Mouse (Mus musculus) liver, embryonic 13.5 days (tissue): ENCODE measurements around the gene Ntm. TPM values are rescaled to one million over a fixed set of nuclear protein-coding genes. Genes with fewer than 3 reads are reported as not detected.
A peak's percentile ranks its signal among the peaks of the same experiment; 100 is the strongest.

Experiments
- ATAC-seq: fragments of 200-750 bp; cut with Nextera tagmentation; 2 replicates; pipeline ENCODE4 v1.8.0; 2017; ENCODE audit warnings: low read depth, mild to moderate bottlenecking, moderate number of reproducible peaks, moderate library complexity
- DNase-seq: peaks from one replicate; pipeline ENCODE4 v3.0.0; 2022
- H3K27ac ChIP-seq: fragments of 300-500 bp; sonication (generic); 2 replicates; pipeline ENCODE4 v1.5.1; 2015; ENCODE audit warnings: moderate library complexity, mild to moderate bottlenecking, inconsistent platforms
- H3K27me3 ChIP-seq: fragments of 300-500 bp; sonication (generic); 2 replicates; pipeline ENCODE4 v1.6.1; 2015; ENCODE audit warnings: mild to moderate bottlenecking, inconsistent platforms
- H3K36me3 ChIP-seq: fragments of 300-500 bp; sonication (generic); 2 replicates; pipeline ENCODE4 v1.6.1; 2015; ENCODE audit warnings: mild to moderate bottlenecking, inconsistent platforms
- H3K4me1 ChIP-seq: fragments of 300-500 bp; sonication (generic); replicated peaks from 2 replicates; pipeline ENCODE4 v1.6.1; 2015; ENCODE audit warnings: inconsistent platforms
- H3K4me2 ChIP-seq: fragments of 300-500 bp; sonication (generic); 2 replicates; pipeline ENCODE4 v1.6.1; 2015; ENCODE audit warnings: inconsistent platforms, mild to moderate bottlenecking, moderate library complexity
- H3K4me3 ChIP-seq: fragments of 300-500 bp; sonication (generic); replicated peaks from 2 replicates; pipeline ENCODE4 v1.5.1; 2015; ENCODE audit warnings: mild to moderate bottlenecking, inconsistent platforms
- H3K9ac ChIP-seq: fragments of 300-500 bp; sonication (generic); 2 replicates; pipeline ENCODE4 v1.6.1; 2015; ENCODE audit warnings: mild to moderate bottlenecking, inconsistent platforms
- H3K9me3 ChIP-seq: fragments of 300-500 bp; sonication (generic); replicated peaks from 2 replicates; pipeline ENCODE4 v1.6.1; 2016; ENCODE audit warnings: inconsistent platforms
- WGBS: fragments of 180-500 bp; shearing (Covaris S2); methylation state at CpG from one replicate; pipeline ENCODE4 v1.1.7; 2015; ENCODE audit not compliant: insufficient replicate concordance; 5-methylcytosine and 5-hydroxymethylcytosine counted together
- polyA plus RNA-seq: library from polyadenylated mRNA; unstranded; fragments of >200 nt; fragmentation: Nextera tagmentation; extraction: Ambion mirVana; gene quantifications from 2 replicates; pipeline ENCODE4 v1.2.1, GENCODE M21; 2015

Gene Ntm
- polyA plus RNA-seq, 1 experiment from 2014 or later = 1.2 TPM

DNA sequence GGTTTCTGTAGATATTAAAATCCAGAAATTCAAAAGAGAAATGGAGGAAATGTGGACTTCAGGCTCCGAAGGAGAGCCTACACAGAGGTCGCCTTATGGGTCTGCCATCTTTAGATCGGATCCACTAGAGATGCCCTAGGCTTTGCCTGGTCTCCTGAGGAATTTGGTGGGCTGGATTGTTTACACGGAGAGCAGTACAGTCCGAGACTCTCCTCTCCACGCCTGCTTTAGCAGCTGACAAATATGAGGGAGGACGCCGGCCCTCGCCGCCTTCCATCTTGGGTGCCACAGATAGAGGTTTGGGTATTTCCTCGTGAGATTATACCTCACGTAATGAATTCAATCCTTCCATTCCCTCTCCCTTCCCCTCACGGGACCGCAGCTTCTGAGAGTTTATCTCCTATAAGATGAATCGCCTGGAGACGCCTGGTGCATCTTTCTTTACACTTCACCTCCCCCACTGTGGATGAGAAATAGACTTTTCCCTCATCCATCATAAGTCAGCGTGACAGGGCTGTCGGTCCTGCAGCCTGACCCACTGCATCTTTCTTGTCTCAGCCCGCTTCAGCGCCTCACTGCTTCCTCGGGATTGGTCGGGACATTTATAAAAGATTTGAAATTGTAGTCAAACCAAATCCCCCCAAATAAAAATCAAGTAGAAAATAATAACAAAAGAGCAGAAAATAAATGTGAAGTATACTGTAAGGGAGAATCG lies 191.7 kb downstream of the Ntm start:
- H3K4me3 ChIP-seq = no peak overlapping the region
- H3K36me3 ChIP-seq = no peaks in the 10 kb centered on the region
- H3K9ac ChIP-seq = no peak overlapping the region
- H3K4me2 ChIP-seq = no peak overlapping the region
- 55% methylated on average over 23 of the region's 23 CpGs for WGBS
- H3K27ac ChIP-seq = no peak overlapping the region
- no peaks in the 10 kb centered on the region for H3K4me1 ChIP-seq
- no peaks in the 10 kb centered on the region for H3K27me3 ChIP-seq
- ATAC-seq (no peak), DNase-seq (no peak)
- H3K9me3 ChIP-seq = no peaks in the 10 kb centered on the region

- 47% methylated on average over 4 of the region's 4 CpGs for WGBS
- no peak overlapping the region for H3K4me3 ChIP-seq
- no peak for ATAC-seq
These were observed 193.6 kb downstream of the Ntm start for GRCm38 (mm10) chr9:29769361-29769760.

DNA sequence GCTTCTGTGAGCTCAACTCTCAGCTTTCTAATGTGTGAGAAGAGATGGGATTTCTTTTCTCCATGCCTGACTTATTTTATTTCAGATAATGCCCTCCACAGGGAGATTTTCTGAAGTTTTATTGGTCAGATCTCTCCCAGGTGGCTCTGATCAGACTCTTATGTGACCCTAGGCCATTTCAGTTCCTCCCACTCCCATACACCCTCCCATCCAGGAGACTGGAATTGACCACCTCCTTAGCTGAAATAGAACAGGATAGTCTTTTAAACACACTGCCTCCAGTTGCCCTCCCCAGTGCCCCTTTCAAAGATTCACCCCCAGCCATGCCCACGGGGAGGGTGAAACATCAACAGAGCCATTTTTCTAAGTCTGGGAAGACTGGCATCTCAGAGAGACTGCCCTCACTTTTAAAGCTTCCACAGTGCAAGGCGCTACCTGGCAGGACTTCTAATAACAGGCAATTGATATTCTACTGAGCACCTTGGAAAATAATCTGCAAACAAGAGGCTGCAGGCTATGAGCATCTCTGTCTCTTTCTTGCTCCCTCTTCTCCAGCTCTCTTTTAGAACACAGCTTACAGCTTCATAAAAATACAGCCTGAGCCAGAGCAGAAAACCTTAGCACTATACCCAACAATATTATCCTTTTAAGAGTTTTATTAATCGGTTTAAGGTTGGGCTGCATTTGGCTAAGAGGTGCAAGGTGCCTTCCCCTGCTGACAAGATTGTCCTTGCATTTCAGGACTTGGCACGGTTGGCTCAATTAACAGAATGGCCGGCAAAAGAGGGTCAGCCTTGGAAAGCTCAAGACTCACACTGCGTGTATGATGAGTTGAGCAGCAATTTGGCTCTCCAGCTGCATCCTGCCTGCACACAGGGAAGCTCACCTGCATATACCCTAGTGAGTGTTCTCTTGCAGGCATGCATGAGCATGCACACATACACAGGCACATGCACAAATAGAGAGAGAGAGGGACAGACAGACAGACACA lies 196.7 kb downstream of the Ntm start:
- ATAC-seq (no peak), DNase-seq (no peak)
- Histone ChIP-seq H3K4me3 (no peak overlapping the region), H3K36me3 (no peaks in the 10 kb centered on the region), H3K27ac (no peak overlapping the region), H3K9ac (no peak overlapping the region), H3K4me2 (no peak overlapping the region), H3K9me3 (no peaks in the 10 kb centered on the region), H3K27me3 (no peaks in the 10 kb centered on the region), H3K4me1 (no peaks in the 10 kb centered on the region)
- WGBS = 64% methylated on average over 6 of the region's 6 CpGs

More at GRCm38 (mm10) chr9:29769361-29769760, 193.6 kb downstream of the Ntm start:
- DNase-seq = no peak
- Histone ChIP-seq H3K36me3 (no peaks in the 10 kb centered on the region), H3K4me1 (no peaks in the 10 kb centered on the region), H3K27me3 (no peaks in the 10 kb centered on the region), H3K4me2 (no peak overlapping the region), H3K9ac (no peak overlapping the region), H3K9me3 (no peaks in the 10 kb centered on the region), H3K27ac (no peak overlapping the region)

GRCm38 (mm10) chr9:29763338-29763737 lies 199.6 kb downstream of the Ntm start:
- DNase-seq (no peak), ATAC-seq (no peak)
- no peak overlapping the region for H3K4me3 ChIP-seq
- no peak overlapping the region for H3K9ac ChIP-seq
- 54% methylated on average over 4 of the region's 4 CpGs for WGBS
- no peaks in the 10 kb centered on the region for H3K27me3 ChIP-seq
- no peak overlapping the region for H3K27ac ChIP-seq
- no peaks in the 10 kb centered on the region for H3K9me3 ChIP-seq
- no peak overlapping the region for H3K4me2 ChIP-seq
- H3K36me3 ChIP-seq = no peaks in the 10 kb centered on the region
- no peaks in the 10 kb centered on the region for H3K4me1 ChIP-seq

GRCm38 (mm10) chr9:29761952-29762586 lies 200.9 kb downstream of the Ntm start:
- 57% methylated on average over 8 of the region's 8 CpGs for WGBS

GRCm38 (mm10) chr9:29761511-29761910 lies 201.4 kb downstream of the Ntm start:
- WGBS = 63% methylated on average over 5 of the region's 5 CpGs
- Histone ChIP-seq H3K4me1 (no peaks in the 10 kb centered on the region), H3K4me3 (no peak overlapping the region), H3K27me3 (no peaks in the 10 kb centered on the region), H3K4me2 (no peak overlapping the region), H3K9me3 (no peaks in the 10 kb centered on the region), H3K36me3 (no peaks in the 10 kb centered on the region), H3K27ac (no peak overlapping the region), H3K9ac (no peak overlapping the region)
- ATAC-seq (no peak), DNase-seq (no peak)

More at GRCm38 (mm10) chr9:29761952-29762586, 200.9 kb downstream of the Ntm start:
- no peak overlapping the region for H3K4me3 ChIP-seq
- ATAC-seq (no peak), DNase-seq (no peak)
- H3K9me3 ChIP-seq = no peaks in the 10 kb centered on the region
- no peak overlapping the region for H3K27ac ChIP-seq
- no peaks in the 10 kb centered on the region for H3K4me1 ChIP-seq
- no peaks in the 10 kb centered on the region for H3K27me3 ChIP-seq
- H3K4me2 ChIP-seq = no peak overlapping the region
- H3K36me3 ChIP-seq = no peaks in the 10 kb centered on the region
- H3K9ac ChIP-seq = no peak overlapping the region

DNA sequence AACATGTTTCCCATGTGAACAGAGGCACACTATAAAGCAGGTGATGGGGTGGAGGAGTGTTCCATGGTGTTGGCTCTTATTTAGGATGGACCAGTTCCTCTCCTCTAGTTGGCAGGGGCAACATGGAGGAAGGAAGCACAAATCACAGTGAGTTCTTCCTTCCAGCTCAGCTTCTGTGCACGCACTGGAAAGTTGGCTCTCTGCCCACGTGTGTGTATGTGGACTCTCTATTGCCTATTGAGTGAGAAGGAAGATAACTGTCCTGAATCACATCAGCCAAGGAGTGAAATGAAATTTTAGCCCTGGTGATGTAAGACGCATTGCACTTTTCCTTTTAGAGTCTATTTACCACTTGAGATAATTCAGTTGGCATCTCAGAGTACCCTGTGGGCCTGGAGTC lies 203.0 kb downstream of the Ntm start:
- no peak overlapping the region for H3K9ac ChIP-seq
- 46% methylated on average over 3 of the region's 3 CpGs for WGBS
- no peak overlapping the region for H3K4me3 ChIP-seq
- no peaks in the 10 kb centered on the region for H3K27me3 ChIP-seq
- no peak for ATAC-seq
- no peak overlapping the region for H3K4me2 ChIP-seq
- no peaks in the 10 kb centered on the region for H3K9me3 ChIP-seq
- no peaks in the 10 kb centered on the region for H3K36me3 ChIP-seq
- no peaks in the 10 kb centered on the region for H3K4me1 ChIP-seq
- no peak overlapping the region for H3K27ac ChIP-seq
- no peak for DNase-seq

DNA sequence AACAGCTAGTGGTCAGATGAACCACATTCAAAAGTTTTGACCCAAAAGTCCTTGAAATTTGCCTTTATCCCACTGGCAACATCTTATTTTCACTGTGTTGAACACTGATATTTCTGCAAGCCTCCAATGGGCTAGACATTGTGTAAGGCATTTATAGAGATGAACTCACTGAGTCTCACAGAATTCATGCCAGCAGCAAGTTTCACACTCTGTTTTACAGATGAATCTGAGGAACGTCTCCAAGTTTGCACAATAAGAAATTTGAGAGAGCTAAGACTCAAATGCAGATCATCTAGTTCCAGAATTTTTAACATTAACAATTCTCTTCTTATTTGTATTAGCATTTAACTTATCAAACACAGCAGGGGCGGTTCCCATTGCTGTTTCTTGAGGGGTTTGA lies 203.9 kb downstream of the Ntm start:
- H3K4me2 ChIP-seq = no peak overlapping the region
- H3K36me3 ChIP-seq = no peaks in the 10 kb centered on the region
- no peak overlapping the region for H3K27ac ChIP-seq
- DNase-seq (no peak), ATAC-seq (no peak)
- no peaks in the 10 kb centered on the region for H3K27me3 ChIP-seq
- H3K4me3 ChIP-seq = no peak overlapping the region
- no peaks in the 10 kb centered on the region for H3K4me1 ChIP-seq
- 52% methylated on average over 2 of the region's 2 CpGs for WGBS
- no peaks in the 10 kb centered on the region for H3K9me3 ChIP-seq
- H3K9ac ChIP-seq = no peak overlapping the region

DNA sequence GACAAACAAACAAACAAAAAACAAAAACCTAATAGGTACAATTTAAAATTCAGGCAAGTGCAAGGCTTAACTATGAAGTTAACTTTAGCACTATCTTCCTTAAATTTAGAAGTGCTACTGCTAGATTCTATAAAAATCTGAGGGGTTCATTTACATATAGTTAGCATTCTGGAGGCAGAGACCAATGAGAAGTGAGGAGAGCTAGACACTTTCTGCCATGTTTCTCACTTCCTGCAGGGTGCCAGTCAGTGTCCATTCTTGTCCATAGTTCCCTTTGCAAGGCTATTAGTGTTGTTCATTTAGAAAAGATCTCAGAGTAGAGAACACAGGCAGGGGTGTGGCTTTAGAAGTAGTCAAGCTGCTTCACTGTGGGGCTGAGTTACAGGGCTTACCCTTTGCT lies 208.6 kb downstream of the Ntm start:
- Histone ChIP-seq H3K9ac (no peak overlapping the region), H3K36me3 (no peaks in the 10 kb centered on the region), H3K4me2 (no peak overlapping the region), H3K4me1 (no peaks in the 10 kb centered on the region), H3K4me3 (no peak overlapping the region), H3K27ac (no peak overlapping the region), H3K9me3 (no peaks in the 10 kb centered on the region), H3K27me3 (no peaks in the 10 kb centered on the region)
- no peak for DNase-seq
- no peak for ATAC-seq

DNA sequence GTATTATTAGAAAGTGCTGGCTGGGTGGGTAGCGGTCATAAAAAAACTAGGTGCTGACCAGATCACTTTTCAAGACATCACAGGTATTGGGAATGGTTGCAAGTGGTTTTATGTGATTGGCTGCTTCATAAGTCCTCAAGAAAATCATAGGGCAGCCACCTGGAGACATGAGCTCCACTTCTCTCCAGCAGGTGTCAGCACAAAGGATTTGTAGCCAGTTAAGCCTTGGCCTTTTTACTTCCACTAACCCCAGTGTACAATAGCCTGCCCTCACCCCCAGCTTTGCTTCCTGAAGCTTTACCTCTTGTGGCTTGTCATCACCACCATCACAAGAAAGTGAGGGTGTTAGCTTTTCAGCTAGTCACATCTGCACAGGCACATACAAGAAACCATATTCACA lies 211.5 kb downstream of the Ntm start:
- 43% methylated on average over 1 of the region's 1 CpGs for WGBS
- Histone ChIP-seq H3K4me3 (no peak overlapping the region), H3K9me3 (no peaks in the 10 kb centered on the region), H3K9ac (no peak overlapping the region), H3K36me3 (no peaks in the 10 kb centered on the region), H3K4me2 (no peak overlapping the region), H3K27ac (no peak overlapping the region), H3K4me1 (no peaks in the 10 kb centered on the region), H3K27me3 (no peaks in the 10 kb centered on the region)
- ATAC-seq (no peak), DNase-seq (no peak)

DNA sequence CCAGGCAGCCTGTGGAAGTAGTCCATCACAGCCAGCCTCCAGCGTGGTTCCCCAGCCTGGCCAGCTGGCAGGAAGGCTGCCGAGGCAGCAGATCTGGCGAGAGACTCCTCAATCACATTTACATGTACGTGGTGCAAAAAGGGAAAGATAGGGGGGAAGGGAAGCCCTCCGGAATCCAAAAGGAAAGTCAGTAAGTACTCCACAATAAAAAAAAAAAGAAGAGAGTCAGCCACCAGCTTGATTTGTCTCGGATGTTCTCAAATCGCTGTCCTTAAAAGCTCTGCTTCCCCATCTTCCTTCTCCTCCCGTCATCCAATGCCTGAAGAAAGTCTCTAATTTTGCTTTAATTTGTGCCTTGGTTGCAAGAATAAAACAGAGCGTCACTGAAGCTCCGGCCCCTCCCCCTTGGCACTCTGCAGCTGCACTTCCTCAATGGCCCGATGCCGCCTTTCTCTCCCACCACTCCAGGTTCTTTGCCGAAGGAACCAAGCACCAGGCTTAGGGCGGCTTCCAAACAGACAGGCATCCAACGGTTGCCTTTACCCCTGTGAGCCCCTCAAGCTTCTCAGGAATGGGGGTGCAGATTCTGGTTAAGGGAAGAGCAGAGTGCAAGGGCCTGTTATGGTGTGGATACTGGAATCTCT lies 212.4 kb downstream of the Ntm start:
- H3K4me3 ChIP-seq = 0 out of 2 replicates have a peak overlapping the region, but pooled peaks have one; percentile 4
- H3K36me3 ChIP-seq = no peaks in the 10 kb centered on the region
- H3K27ac ChIP-seq = no peak overlapping the region
- no peaks in the 10 kb centered on the region for H3K4me1 ChIP-seq
- WGBS = 9% methylated on average over 15 of the region's 15 CpGs
- ATAC-seq (no peak), DNase-seq (no peak)
- H3K27me3 ChIP-seq = no peaks in the 10 kb centered on the region
- peak overlapping the region; percentile 32 for H3K4me2 ChIP-seq
- no peak overlapping the region for H3K9ac ChIP-seq
- H3K9me3 ChIP-seq = no peaks in the 10 kb centered on the region
